Mouse (Mus musculus) lung, adult 2 months (tissue): ENCODE results near the gene Nhej1.

Experiments
- CTCF ChIP-seq: fragments of 200-500 bp; IDR thresholded peaks from 2 replicates; pipeline ENCODE4 v1.5.1; 2011; ENCODE audit warnings: mild to moderate bottlenecking, low read length, control low read depth; ENCODE audit not compliant: insufficient read depth
- POLR2A ChIP-seq: fragments of 200-500 bp; IDR thresholded peaks from 2 replicates; pipeline ENCODE4 v1.6.1; 2011; ENCODE audit warnings: low read depth, mild to moderate bottlenecking, control low read depth, low read length, borderline replicate concordance; ENCODE audit errors: extremely low read depth

- TF ChIP-seq CTCF (no peak), POLR2A (no peak)
Observed at GRCm38 (mm10) chr1:75052091-75052490, 72.9 kb downstream of the Nhej1 start.
